Mouse (Mus musculus) MEL (cell line): ENCODE results near the gene Htr7. TPM values are rescaled to one million over a fixed set of nuclear protein-coding genes. Genes with fewer than 3 reads are reported as not detected.

Experiments
- DNase-seq: peaks from one replicate; pipeline ENCODE4 v3.0.0; 2011; ENCODE audit warnings: low read depth, low spot score
- H3K27ac ChIP-seq: 2 replicates; pipeline ENCODE4 v1.5.1; 2012; ENCODE audit warnings: low read depth, mild to moderate bottlenecking, control low read depth, low read length, moderate library complexity; ENCODE audit not compliant: control insufficient read depth
- H3K27me3 ChIP-seq, 2 experiments: fragments of 150-350 bp in 1 of 2; sonication (generic) in 1 of 2; 2 replicates each; pipeline ENCODE4 v1.6.1; 2012; ENCODE audit warnings: low read length in 2 of 2, mild to moderate bottlenecking in 2 of 2, improper control_type of control experiment in 1 of 2, moderate library complexity in 1 of 2; ENCODE audit not compliant: insufficient read depth in 2 of 2, control insufficient read depth in 1 of 2
- H3K36me3 ChIP-seq, 2 experiments: 2 replicates each; pipeline ENCODE4 v1.6.1; 2012 to 2014; ENCODE audit warnings: low read length in 2 of 2, improper control_type of control experiment in 1 of 2, inconsistent platforms in 1 of 2, mild to moderate bottlenecking in 1 of 2; ENCODE audit not compliant: insufficient read depth in 2 of 2, control insufficient read depth in 1 of 2
- H3K4me1 ChIP-seq, 2 experiments: fragments of 150-350 bp in 1 of 2; sonication (generic) in 1 of 2; 2 replicates each; pipeline ENCODE4 v1.6.1; 2012; ENCODE audit warnings: low read length in 2 of 2, improper control_type of control experiment in 1 of 2, mild to moderate bottlenecking in 1 of 2; ENCODE audit not compliant: insufficient read depth in 2 of 2, control insufficient read depth in 1 of 2
- H3K4me3 ChIP-seq, 2 experiments: fragments of 150-350 bp in 1 of 2; sonication (generic) in 1 of 2; 2 replicates each; pipeline ENCODE4 v1.5.1; 2012; ENCODE audit warnings: low read depth in 2 of 2, low read length in 2 of 2, mild to moderate bottlenecking in 2 of 2, moderate library complexity in 2 of 2, control low read depth in 1 of 2, improper control_type of control experiment in 1 of 2; ENCODE audit not compliant: control insufficient read depth in 1 of 2, insufficient read depth in 1 of 2
- H3K79me2 ChIP-seq: 2 replicates; pipeline ENCODE4 v1.6.1; 2012; ENCODE audit warnings: mild to moderate bottlenecking, low read length, moderate library complexity; ENCODE audit not compliant: control insufficient read depth, poor library complexity, insufficient read depth
- H3K9ac ChIP-seq: 2 replicates; pipeline ENCODE4 v1.6.1; 2012; ENCODE audit warnings: low read depth, mild to moderate bottlenecking, control low read depth, low read length, moderate library complexity; ENCODE audit not compliant: control insufficient read depth, poor library complexity, severe bottlenecking
- H3K9me3 ChIP-seq: fragments of 150-350 bp; sonication (generic); replicated peaks from 2 replicates; pipeline ENCODE4 v1.6.1; 2012; ENCODE audit warnings: mild to moderate bottlenecking, low read length, improper control_type of control experiment, moderate library complexity; ENCODE audit not compliant: insufficient read depth
- CHD2 ChIP-seq: IDR thresholded peaks from 2 replicates; pipeline ENCODE4 v1.6.1; 2011; ENCODE audit warnings: low read length, improper control_type of control experiment
- CTCF ChIP-seq, 3 experiments: IDR thresholded peaks in 2 of 3; conservative IDR thresholded peaks in 1 of 3; 2 replicates each; pipeline ENCODE4 v1.5.1; 2011 to 2012; ENCODE audit warnings: low read length in 3 of 3, low read depth in 2 of 3, mild to moderate bottlenecking in 2 of 3, improper control_type of control experiment in 1 of 3, inconsistent platforms in 1 of 3, mixed read lengths in 1 of 3, moderate library complexity in 1 of 3; ENCODE audit not compliant: control insufficient read depth in 1 of 3, insufficient read depth in 1 of 3, poor library complexity in 1 of 3, severe bottlenecking in 1 of 3
- ETS1 ChIP-seq: IDR thresholded peaks from 2 replicates; pipeline ENCODE4 v1.6.1; 2012; ENCODE audit warnings: low read depth, mild to moderate bottlenecking, inconsistent platforms, low read length, improper control_type of control experiment, moderate library complexity
- HCFC1 ChIP-seq: IDR thresholded peaks from 2 replicates; pipeline ENCODE4 v1.6.1; 2012; ENCODE audit warnings: low read depth, mild to moderate bottlenecking, inconsistent platforms, low read length, improper control_type of control experiment, moderate library complexity
- KAT2A ChIP-seq: conservative IDR thresholded peaks from 2 replicates; pipeline ENCODE4 v1.6.1; 2012; ENCODE audit warnings: low read depth, low read length, improper control_type of control experiment, inconsistent platforms
- MAX ChIP-seq: IDR thresholded peaks from 2 replicates; pipeline ENCODE4 v1.6.1; 2011; ENCODE audit warnings: low read length, improper control_type of control experiment
- MAZ ChIP-seq: IDR thresholded peaks from 2 replicates; pipeline ENCODE4 v1.6.1; 2012; ENCODE audit warnings: low read depth, mild to moderate bottlenecking, inconsistent platforms, low read length, improper control_type of control experiment
- MEF2A ChIP-seq: IDR thresholded peaks from 2 replicates; pipeline ENCODE4 v1.6.1; 2014; ENCODE audit warnings: low read depth, mild to moderate bottlenecking, inconsistent platforms, low read length, improper control_type of control experiment; ENCODE audit not compliant: poor library complexity, insufficient replicate concordance, severe bottlenecking; ENCODE audit errors: extremely low read depth
- MYC ChIP-seq: IDR thresholded peaks from 2 replicates; pipeline ENCODE4 v1.6.1; 2011; ENCODE audit warnings: low read depth, mild to moderate bottlenecking, low read length, improper control_type of control experiment, moderate library complexity
- NRF1 ChIP-seq: IDR thresholded peaks from 2 replicates; pipeline ENCODE4 v1.6.1; 2014; ENCODE audit warnings: low read depth, mild to moderate bottlenecking, inconsistent platforms, low read length, improper control_type of control experiment, moderate library complexity; ENCODE audit not compliant: poor library complexity, insufficient read depth, severe bottlenecking
- RCOR1 ChIP-seq: IDR thresholded peaks from 2 replicates; pipeline ENCODE4 v1.6.1; 2012; ENCODE audit warnings: low read depth, mild to moderate bottlenecking, inconsistent platforms, low read length, improper control_type of control experiment
- TBP ChIP-seq: IDR thresholded peaks from 2 replicates; pipeline ENCODE4 v1.8.0; 2011; ENCODE audit warnings: low read depth, low read length, improper control_type of control experiment
- ZKSCAN1 ChIP-seq: IDR thresholded peaks from 2 replicates; pipeline ENCODE4 v1.6.1; 2012; ENCODE audit warnings: low read depth, mild to moderate bottlenecking, inconsistent platforms, low read length, improper control_type of control experiment, moderate library complexity
- ZMIZ1 ChIP-seq: IDR thresholded peaks from 2 replicates; pipeline ENCODE4 v1.6.1; 2012; ENCODE audit warnings: low read depth, mild to moderate bottlenecking, inconsistent platforms, low read length, improper control_type of control experiment, moderate library complexity
- ZNF384 ChIP-seq: IDR thresholded peaks from 2 replicates; pipeline ENCODE4 v1.6.1; 2012; ENCODE audit warnings: low read depth, mild to moderate bottlenecking, inconsistent platforms, low read length, improper control_type of control experiment
- polyA plus RNA-seq, 2 experiments: library from polyadenylated mRNA; stranded (reverse) in 1 of 2; unstranded in 1 of 2; fragments of >175 nt in 1 of 2; fragments of >200 nt in 1 of 2; gene quantifications; 2 replicates each; pipeline versions ENCODE4 v1.2.1 to v1.2.4; 2012; ENCODE audit warnings: low replicate concordance in 2 of 2, low read depth in 1 of 2; ENCODE audit not compliant: insufficient read length in 2 of 2, insufficient read depth in 1 of 2, missing spikeins in 1 of 2
- total RNA-seq: library from RNA; depleted of rRNA; stranded (reverse); fragments of 300-350 nt; gene quantifications from 2 replicates; pipeline ENCODE4 v1.2.3, GENCODE M21; 2012; rRNA removed

Gene Htr7
- total and polyA plus RNA-seq, 3 experiments: not detected

DNA sequence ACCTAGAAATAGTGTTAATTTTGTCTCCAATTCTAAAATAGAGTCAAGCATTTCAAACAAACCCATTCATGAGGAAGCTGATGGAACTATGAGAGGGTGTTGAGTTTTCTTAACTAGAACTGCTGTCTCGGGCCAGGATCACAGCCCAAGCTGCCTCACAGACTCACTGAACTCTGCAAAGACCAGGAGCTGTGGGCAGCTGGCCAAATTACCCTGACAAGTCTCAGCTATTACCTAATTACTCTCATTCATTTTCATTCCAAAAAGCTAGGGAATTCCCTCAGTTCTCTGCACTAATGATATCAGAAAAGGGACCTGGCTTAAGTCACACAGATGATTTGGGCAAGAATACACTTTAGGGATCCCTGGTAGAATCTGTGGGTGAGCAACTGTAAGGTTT lies 107.4 kb downstream of the Htr7 start:
- H3K9ac ChIP-seq: no peak overlapping the region
- H3K79me2 ChIP-seq: no peaks in the 10 kb centered on the region
- H3K36me3 ChIP-seq: no peaks in the 10 kb centered on the region
- no peak for DNase-seq
- no peaks in the 10 kb centered on the region for H3K4me1 ChIP-seq
- H3K27me3 ChIP-seq: no peaks in the 10 kb centered on the region
- no peak overlapping the region for H3K4me3 ChIP-seq
- H3K9me3 ChIP-seq: no peaks in the 10 kb centered on the region
- H3K27ac ChIP-seq: no peak overlapping the region
- TF ChIP-seq TBP (no peak), ZMIZ1 (no peak), CTCF (IDR thresholded peaks at IDR 0.05 in 2 of 3, conservative IDR thresholded peaks at IDR 0.05 in 1 of 3; ENCODE audit: control insufficient read depth in 1 of 3, insufficient read depth in 1 of 3, low read depth in 2 of 3, low read length in 3 of 3, poor library complexity in 1 of 3, severe bottlenecking in 1 of 3) (no peak)

GRCm38 (mm10) chr19:35924961-35925495 lies 132.3 kb downstream of the Htr7 start:
- Histone ChIP-seq H3K4me3 (no peak overlapping the region), H3K79me2 (no peaks in the 10 kb centered on the region), H3K4me1 (no peaks in the 10 kb centered on the region), H3K27me3 (no peaks in the 10 kb centered on the region), H3K36me3 (no peaks in the 10 kb centered on the region), H3K27ac (no peak overlapping the region), H3K9me3 (no peaks in the 10 kb centered on the region), H3K9ac (no peak overlapping the region)
- DNase-seq: no peak
- no peak for TF ChIP-seq KAT2A
- TF ChIP-seq ZNF384: no peak
- TF ChIP-seq CHD2: no peak
- no peak for TF ChIP-seq TBP
- no peak for TF ChIP-seq MAZ
- TF ChIP-seq MEF2A: no peak
- no peak for TF ChIP-seq ETS1
- TF ChIP-seq ZKSCAN1: no peak
- TF ChIP-seq ZMIZ1: no peak
- TF ChIP-seq HCFC1: no peak
- no peak for TF ChIP-seq NRF1
- no peak for TF ChIP-seq MAX
- TF ChIP-seq CTCF (IDR thresholded peaks at IDR 0.05 in 2 of 3, conservative IDR thresholded peaks at IDR 0.05 in 1 of 3; ENCODE audit: control insufficient read depth in 1 of 3, insufficient read depth in 1 of 3, low read depth in 2 of 3, low read length in 3 of 3, poor library complexity in 1 of 3, severe bottlenecking in 1 of 3): no peak
- TF ChIP-seq MYC: no peak

- H3K27ac ChIP-seq: no peak overlapping the region
- no peak for DNase-seq
- TF ChIP-seq ZNF384: no peak
- no peak for TF ChIP-seq RCOR1
- H3K4me3 ChIP-seq: no peak overlapping the region
- no peaks in the 10 kb centered on the region for H3K79me2 ChIP-seq
- H3K9ac ChIP-seq: no peak overlapping the region
- no peaks in the 10 kb centered on the region for H3K36me3 ChIP-seq
- H3K9me3 ChIP-seq: no peaks in the 10 kb centered on the region
- H3K27me3 ChIP-seq: no peaks in the 10 kb centered on the region
- no peaks in the 10 kb centered on the region for H3K4me1 ChIP-seq
Observed at GRCm38 (mm10) chr19:35924418-35924817, 132.9 kb downstream of the Htr7 start.

Other genes starting within 250 kb of the Htr7 start
- gene Rpp30, start 26.2 kb upstream of the Htr7 start, total RNA-seq: 52.0 and 55.4 TPM in 2 replicates
- gene Rpp30, start 26.2 kb upstream of the Htr7 start, polyA plus RNA-seq: 10 to 100 TPM in 1 of 2 experiments, not detected in 1; 81.3 TPM
- gene Ankrd1, start 62.6 kb upstream of the Htr7 start, total RNA-seq: not detected in 2 replicates
- gene Ankrd1, start 62.6 kb upstream of the Htr7 start, polyA plus RNA-seq: not detected